Mouse (Mus musculus) forebrain, embryonic 11.5 days (tissue): ENCODE measurements around the gene Sec14l4. TPM values are rescaled to one million over a fixed set of nuclear protein-coding genes. Genes with fewer than 3 reads are reported as not detected.
A peak's percentile ranks its signal among the peaks of the same experiment; 100 is the strongest.

ENCODE experiments used
- ATAC-seq: fragments of 200-750 bp; cut with Nextera tagmentation; replicated peaks from 2 replicates; pipeline ENCODE4 v1.8.0; 2017; ENCODE audit warnings: moderate TSS enrichment; ENCODE audit not compliant: low FRiP score
- DNase-seq: peaks from one replicate; pipeline ENCODE4 v3.0.0-alpha.2; 2017; ENCODE audit warnings: low spot score
- H3K27ac ChIP-seq: fragments of 300-500 bp; sonication (generic); 2 replicates; pipeline ENCODE4 v1.5.1; 2014; ENCODE audit warnings: low read depth, low read length
- H3K27me3 ChIP-seq: fragments of 300-500 bp; sonication (generic); 2 replicates; pipeline ENCODE4 v1.6.1; 2014; ENCODE audit warnings: mild to moderate bottlenecking, low read length, mixed read lengths; ENCODE audit not compliant: control insufficient read depth, insufficient read depth
- H3K36me3 ChIP-seq: fragments of 300-500 bp; sonication (generic); 2 replicates; pipeline ENCODE4 v1.6.1; 2014; ENCODE audit warnings: mild to moderate bottlenecking, low read length, moderate library complexity, mixed read lengths; ENCODE audit not compliant: control insufficient read depth, insufficient read depth
- H3K4me1 ChIP-seq: fragments of 300-500 bp; sonication (generic); replicated peaks from 2 replicates; pipeline ENCODE4 v1.6.1; 2014; ENCODE audit warnings: low read length, mixed read lengths; ENCODE audit not compliant: control insufficient read depth, insufficient read depth
- H3K4me2 ChIP-seq: fragments of 300-500 bp; sonication (generic); 2 replicates; pipeline ENCODE4 v1.6.1; 2014; ENCODE audit warnings: low read depth, mild to moderate bottlenecking, low read length, moderate library complexity, mixed read lengths; ENCODE audit not compliant: severe bottlenecking
- H3K4me3 ChIP-seq: fragments of 300-500 bp; sonication (generic); 2 replicates; pipeline ENCODE4 v1.5.1; 2014; ENCODE audit warnings: low read depth, low read length
- H3K9ac ChIP-seq: fragments of 300-500 bp; sonication (generic); 2 replicates; pipeline ENCODE4 v1.6.1; 2014; ENCODE audit warnings: low read length
- H3K9me3 ChIP-seq: fragments of 300-500 bp; sonication (generic); 2 replicates; pipeline ENCODE4 v1.6.1; 2016; ENCODE audit warnings: low read length, mixed read lengths; ENCODE audit not compliant: control insufficient read depth
- WGBS: fragments of 180-500 bp; shearing (Covaris S2); extraction: QIAGEN DNeasy Blood & Tissue Kit; methylation state at CpG from one replicate; pipeline ENCODE4 v1.1.7; 2014; 5-methylcytosine and 5-hydroxymethylcytosine counted together
- polyA plus RNA-seq: library from polyadenylated mRNA; unstranded; fragments of >200 nt; fragmentation: Nextera tagmentation; extraction: Ambion mirVana; gene quantifications from 2 replicates; pipeline ENCODE4 v1.2.1, GENCODE M21; 2014

Gene Sec14l4
- polyA plus RNA-seq, 1 experiment from 2014 or later: not detected

DNA sequence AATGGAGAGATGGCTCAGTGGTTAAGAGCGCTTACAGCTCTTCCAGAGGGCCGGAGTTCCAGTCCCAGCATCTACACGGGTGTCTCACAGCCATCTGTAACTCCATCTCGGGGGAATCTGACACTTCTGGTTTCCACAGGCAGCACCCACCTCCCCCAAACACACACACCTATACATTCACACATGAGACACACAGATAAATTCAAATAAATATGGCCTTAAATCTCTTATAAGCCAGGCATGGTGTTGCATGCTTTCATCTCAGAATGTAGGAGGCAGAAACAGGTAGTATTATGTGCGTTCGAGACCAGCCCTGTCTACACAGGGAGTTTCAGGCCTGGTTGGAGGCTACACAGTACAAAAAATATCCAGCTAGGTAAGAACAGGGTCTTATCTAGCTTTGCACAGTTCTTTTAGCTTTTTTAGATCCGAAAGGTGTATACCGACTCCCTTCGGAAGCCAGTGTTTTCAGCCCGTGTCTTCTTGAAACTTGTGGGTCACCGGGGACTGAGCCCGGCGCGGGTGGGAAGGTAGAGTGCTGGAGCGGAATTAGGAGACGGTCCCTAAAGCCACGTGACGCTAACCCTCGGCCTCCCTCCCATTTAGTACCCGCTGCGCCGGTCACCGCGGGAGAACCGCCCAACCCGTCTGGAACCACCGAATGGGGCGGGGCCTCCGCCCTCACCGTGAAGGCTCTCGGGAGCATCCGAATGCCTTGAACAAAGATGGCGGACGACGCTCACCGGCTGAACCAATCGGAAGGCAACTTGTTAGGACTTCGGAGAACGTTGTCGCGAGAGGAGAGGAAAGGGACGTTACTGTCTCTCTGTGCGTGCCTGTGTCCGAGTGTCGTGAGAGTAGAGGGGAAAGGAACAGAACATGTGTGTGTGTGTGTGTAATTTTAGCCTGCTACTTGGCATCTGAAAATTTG, 65.1 kb downstream of the Sec14l4 start:
- peak overlapping the region; percentile 77 for H3K9ac ChIP-seq
- DNase-seq (peak; percentile 99), ATAC-seq (peak; percentile 93)
- WGBS: 3% methylated on average over 45 of the region's 45 CpGs
- H3K27me3 ChIP-seq: no peaks in the 10 kb centered on the region
- H3K4me3 ChIP-seq: peak overlapping the region; percentile 46
- H3K9me3 ChIP-seq: no peaks in the 10 kb centered on the region
- H3K36me3 ChIP-seq: no peaks in the 10 kb centered on the region
- peak overlapping the region; percentile 84 for H3K27ac ChIP-seq
- H3K4me1 ChIP-seq: peaks cover 9% of the 10 kb centered on the region; the same call in 1 of the 2 replicates
- H3K4me2 ChIP-seq: peak overlapping the region; percentile 90

DNA sequence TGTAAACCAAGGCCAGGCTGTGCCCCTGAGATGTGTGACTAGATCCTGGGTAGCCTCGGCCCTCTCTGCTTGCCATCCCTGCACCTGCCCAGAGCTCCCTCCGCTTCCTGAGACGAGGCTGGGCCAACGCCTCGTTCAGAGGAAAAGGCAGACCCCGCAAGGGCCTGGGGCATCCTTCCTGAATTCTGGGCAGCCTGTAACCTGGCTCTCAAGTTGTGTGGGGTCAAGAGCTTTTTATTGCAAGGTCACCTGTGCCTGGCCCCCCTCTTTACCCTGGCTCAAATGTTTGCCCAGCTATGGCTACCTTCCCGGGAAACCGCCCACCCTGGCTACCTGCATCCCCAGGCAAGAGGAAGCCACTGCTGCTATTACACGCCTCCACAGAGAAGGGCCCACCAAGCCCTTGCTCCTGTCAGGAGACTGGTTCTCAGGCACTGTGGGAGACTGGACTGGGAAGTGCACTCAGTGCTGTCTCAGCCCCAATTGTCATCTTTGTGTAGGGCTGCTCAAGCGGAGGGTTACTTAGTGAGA, 65.9 kb downstream of the Sec14l4 start:
- Histone ChIP-seq H3K4me2 (peak overlapping the region; percentile 90), H3K36me3 (no peaks in the 10 kb centered on the region), H3K9me3 (no peaks in the 10 kb centered on the region), H3K27me3 (no peaks in the 10 kb centered on the region), H3K4me1 (peaks cover 9% of the 10 kb centered on the region; the same call in 1 of the 2 replicates), H3K4me3 (peak overlapping the region; percentile 46), H3K9ac (peak overlapping the region; percentile 77), H3K27ac (peak overlapping the region; percentile 84)
- ATAC-seq: peak; percentile 46
- WGBS: 20% methylated on average over 10 of the region's 10 CpGs
- peak; percentile 60 for DNase-seq

Other genes starting within 250 kb of the Sec14l4 start
- 1.2 and 2.0 TPM in 2 replicates for gene Osbp2, start 167.6 kb upstream of the Sec14l4 start, polyA plus RNA-seq
- gene 4921536K21Rik, start 136.4 kb upstream of the Sec14l4 start, polyA plus RNA-seq: 0.51 and 0.60 TPM in 2 replicates
- gene Dusp18, start 136.2 kb upstream of the Sec14l4 start, polyA plus RNA-seq: 22.5 and 23.7 TPM in 2 replicates
- 3.5 and 3.9 TPM in 2 replicates for gene Slc35e4, start 116.8 kb upstream of the Sec14l4 start, polyA plus RNA-seq
- 23.1 and 26.0 TPM in 2 replicates for gene Tcn2, start 99.3 kb upstream of the Sec14l4 start, polyA plus RNA-seq
- gene Pes1, start 67.5 kb upstream of the Sec14l4 start, polyA plus RNA-seq: 82.9 and 90.4 TPM in 2 replicates
- gene 4930556J24Rik, start 54.7 kb upstream of the Sec14l4 start, polyA plus RNA-seq: 0.31 TPM in 1 of 2 replicates, not detected in the other
- gene Gal3st1, start 47.8 kb upstream of the Sec14l4 start, polyA plus RNA-seq: 0.41 and 0.57 TPM in 2 replicates
- 0.28 and 0.37 TPM in 2 replicates for gene Sec14l3, start 33.4 kb downstream of the Sec14l4 start, polyA plus RNA-seq
- 7.9 and 8.9 TPM in 2 replicates for gene Mtfp1, start 64.0 kb downstream of the Sec14l4 start, polyA plus RNA-seq
- 2.1 TPM in 2 replicates for gene Sec14l2, start 92.0 kb downstream of the Sec14l4 start, polyA plus RNA-seq
- 25.0 and 31.4 TPM in 2 replicates for gene Rnf215, start 103.7 kb downstream of the Sec14l4 start, polyA plus RNA-seq
- gene Ccdc157, start 128.8 kb downstream of the Sec14l4 start, polyA plus RNA-seq: 5.3 and 5.9 TPM in 2 replicates
- gene Sf3a1, start 128.9 kb downstream of the Sec14l4 start, polyA plus RNA-seq: 107 and 108 TPM in 2 replicates
- 22.4 and 23.0 TPM in 2 replicates for gene Tbc1d10a, start 155.3 kb downstream of the Sec14l4 start, polyA plus RNA-seq
- 2.0 and 2.5 TPM in 2 replicates for gene Castor1, start 186.8 kb downstream of the Sec14l4 start, polyA plus RNA-seq
- not detected in 2 replicates for gene Osm, start 205.0 kb downstream of the Sec14l4 start, polyA plus RNA-seq
- gene Lif, start 226.1 kb downstream of the Sec14l4 start, polyA plus RNA-seq: not detected in 2 replicates